Mouse (Mus musculus) myocyte (in vitro differentiated cells): ENCODE data around the gene Arl9. TPM values are rescaled to one million over a fixed set of nuclear protein-coding genes. Genes with fewer than 3 reads are reported as not detected.
A peak's percentile ranks its signal among the peaks of the same experiment; 100 is the strongest.

Experiments used
- H3K27me3 ChIP-seq: one replicate; pipeline ENCODE4 v1.6.1; 2011; ENCODE audit not compliant: control insufficient read depth, insufficient read depth, insufficient read length
- H3K36me3 ChIP-seq: one replicate; pipeline ENCODE4 v1.6.1; 2011; ENCODE audit not compliant: control insufficient read depth, insufficient read depth
- H3K4me2 ChIP-seq: one replicate; pipeline ENCODE4 v1.6.1; 2011; ENCODE audit warnings: low read depth, control low read depth
- H3K4me3 ChIP-seq: one replicate; pipeline ENCODE4 v1.5.1; 2011; ENCODE audit warnings: mild to moderate bottlenecking, control low read depth, moderate library complexity
- H3K79me2 ChIP-seq: one replicate; pipeline ENCODE4 v1.6.1; 2011; ENCODE audit not compliant: control insufficient read depth, insufficient read depth
- H3ac ChIP-seq: one replicate; pipeline ENCODE4 v1.6.1; 2011; ENCODE audit not compliant: control insufficient read depth, insufficient read length
- CEBPB ChIP-seq: IDR thresholded peaks from 2 replicates; pipeline ENCODE4 v1.6.1; 2011; ENCODE audit warnings: mild to moderate bottlenecking, moderate library complexity; ENCODE audit not compliant: poor library complexity, insufficient read depth, severe bottlenecking
- E2F4 ChIP-seq: IDR thresholded peaks from one replicate; pipeline ENCODE4 v1.6.1; 2011; ENCODE audit warnings: mild to moderate bottlenecking, control low read depth, moderate library complexity; ENCODE audit not compliant: insufficient read depth
- MAX ChIP-seq: IDR thresholded peaks from one replicate; pipeline ENCODE4 v1.6.1; 2011; ENCODE audit warnings: low read depth, mild to moderate bottlenecking, control low read depth
- MYOD1 ChIP-seq, 3 experiments: IDR thresholded peaks; one replicate each; pipeline ENCODE4 v1.6.1; 2011; ENCODE audit warnings: control low read depth in 2 of 3, low read depth in 2 of 3, mild to moderate bottlenecking in 2 of 3, moderate library complexity in 1 of 3; ENCODE audit not compliant: insufficient read length in 2 of 3, control insufficient read depth in 1 of 3
- MYOG ChIP-seq, 3 experiments: IDR thresholded peaks; one replicate each; pipeline ENCODE4 v1.6.1; 2011; ENCODE audit warnings: control low read depth in 2 of 3, low read depth in 2 of 3, mild to moderate bottlenecking in 2 of 3; ENCODE audit not compliant: insufficient read length in 2 of 3, control insufficient read depth in 1 of 3, insufficient read depth in 1 of 3
- POLR2A ChIP-seq: IDR thresholded peaks from one replicate; pipeline ENCODE4 v1.6.1; 2011; ENCODE audit warnings: low read depth, mild to moderate bottlenecking, control low read depth, moderate library complexity; ENCODE audit not compliant: insufficient read length
- POLR2AphosphoS2 ChIP-seq: IDR thresholded peaks from one replicate; pipeline ENCODE4 v1.6.1; 2011; ENCODE audit warnings: low read depth, control low read depth; ENCODE audit not compliant: insufficient read length
- REST ChIP-seq: IDR thresholded peaks from one replicate; pipeline ENCODE4 v1.6.1; 2011; ENCODE audit warnings: mild to moderate bottlenecking, control low read depth, moderate library complexity; ENCODE audit not compliant: insufficient read depth, insufficient read length
- SRF ChIP-seq: IDR thresholded peaks from one replicate; pipeline ENCODE4 v1.6.1; 2011; ENCODE audit warnings: low read depth; ENCODE audit not compliant: control insufficient read depth, insufficient read length
- TCF12 ChIP-seq: IDR thresholded peaks from one replicate; pipeline ENCODE4 v1.6.1; 2011; ENCODE audit warnings: mild to moderate bottlenecking, control low read depth; ENCODE audit not compliant: poor library complexity, insufficient read depth, severe bottlenecking
- TCF3 ChIP-seq: IDR thresholded peaks from one replicate; pipeline ENCODE4 v1.6.1; 2011; ENCODE audit warnings: low read depth, control low read depth; ENCODE audit not compliant: insufficient read length
- USF1 ChIP-seq: IDR thresholded peaks from one replicate; pipeline ENCODE4 v1.6.1; 2011; ENCODE audit warnings: low read depth, mild to moderate bottlenecking, control low read depth, moderate library complexity
- polyA plus RNA-seq: library from polyadenylated mRNA; unstranded; fragments of >200 nt; fragmentation: generic; extraction: Trizol; gene quantifications from one replicate; pipeline ENCODE4 v1.2.1, GENCODE M21; 2012; ENCODE audit warnings: missing spikeins

Arl9 gene
- not detected for polyA plus RNA-seq

DNA sequence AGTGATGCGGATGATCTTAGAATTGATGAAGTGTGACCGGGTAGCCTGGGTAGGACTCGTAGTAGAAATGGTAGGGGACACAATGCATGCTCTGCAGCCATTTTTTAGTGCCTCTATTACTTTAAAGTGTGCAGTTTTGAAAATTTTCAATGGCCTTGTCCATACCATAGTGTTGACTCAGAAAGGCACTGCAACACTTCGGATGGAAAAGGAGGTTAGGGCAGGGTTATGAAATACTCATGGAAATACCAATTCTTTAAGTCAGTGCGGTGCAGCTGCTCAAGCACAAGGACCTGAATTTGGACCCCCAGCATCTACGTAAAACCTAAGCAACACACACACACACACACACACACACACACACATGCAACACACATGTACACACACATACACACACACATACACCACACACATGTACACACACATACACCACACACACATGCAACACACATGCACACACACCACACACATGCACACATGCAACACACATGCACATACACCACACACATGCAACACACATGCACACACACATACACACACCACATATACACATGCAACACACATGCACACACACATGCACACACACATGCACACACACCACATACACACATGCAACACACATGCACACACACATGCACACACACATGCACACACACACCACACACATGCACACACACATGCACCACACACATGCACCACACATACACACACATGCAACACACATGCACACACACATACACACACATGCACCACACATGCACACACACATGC lies at the start of gene Arl9:
Arl9 (plus strand) TSS at position 5 of the 771 bp plus-strand sequence.
- no peak within 1 kb of the TSS for H3K4me3 ChIP-seq
- H3ac ChIP-seq = peak within 1 kb of the TSS; percentile 33
- TF ChIP-seq POLR2AphosphoS2 (peak; percentile 63), SRF (no peak)
- H3K27me3 ChIP-seq = no peaks in the 10 kb centered on the region
- no peak within 1 kb of the TSS for H3K4me2 ChIP-seq
- no peaks in the 10 kb centered on the region for H3K79me2 ChIP-seq
- peaks cover 12% of the 10 kb centered on the region for H3K36me3 ChIP-seq

DNA sequence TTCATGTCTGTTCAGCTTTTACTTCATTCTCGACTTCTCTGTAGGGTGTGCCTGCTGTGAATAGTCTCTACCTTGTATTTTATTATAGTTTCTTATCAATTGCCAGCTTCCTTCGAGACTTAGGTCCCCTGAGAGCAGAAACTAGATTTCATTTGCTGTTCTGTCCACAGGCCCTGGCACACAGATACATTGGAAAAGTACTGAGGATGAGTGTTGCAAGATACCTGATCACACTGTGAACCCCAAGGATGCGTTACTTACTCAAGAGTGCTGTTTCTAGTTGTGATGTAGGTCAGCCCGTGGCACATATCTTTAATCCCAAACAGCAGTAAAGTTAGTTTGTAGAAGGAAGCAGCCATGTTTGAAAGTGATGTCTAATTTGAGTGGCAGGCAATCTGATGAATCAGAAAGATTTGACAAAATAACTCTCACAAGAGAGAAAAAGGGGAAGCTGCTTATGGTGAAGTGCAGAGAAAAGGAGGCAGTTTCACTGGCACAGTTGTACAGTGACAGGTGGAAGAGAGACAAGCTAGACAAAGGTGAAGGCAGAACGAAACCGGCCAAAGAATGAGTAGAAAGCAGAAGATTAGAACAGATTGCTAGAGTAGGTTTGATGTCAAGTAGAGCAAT lies 49.5 kb upstream of the Arl9 start:
- no peak for TF ChIP-seq USF1
- no peak for TF ChIP-seq SRF
- no peak for TF ChIP-seq MYOD1 (IDR thresholded peaks at IDR 0.05; ENCODE audit: control insufficient read depth in 1 of 3, insufficient read length in 2 of 3, low read depth in 2 of 3)
- Histone ChIP-seq H3K4me2 (no peak overlapping the region), H3K36me3 (peaks cover 21% of the 10 kb centered on the region), H3K4me3 (no peak overlapping the region), H3ac (no peak overlapping the region), H3K27me3 (no peaks in the 10 kb centered on the region), H3K79me2 (peaks cover 52% of the 10 kb centered on the region)

GRCm38 (mm10) chr5:76955474-76955873 lies 48.4 kb upstream of the Arl9 start:
- no peaks in the 10 kb centered on the region for H3K27me3 ChIP-seq
- H3K79me2 ChIP-seq = peaks cover 41% of the 10 kb centered on the region
- H3ac ChIP-seq = no peak overlapping the region
- H3K36me3 ChIP-seq = peaks cover 22% of the 10 kb centered on the region
- H3K4me2 ChIP-seq = no peak overlapping the region
- H3K4me3 ChIP-seq = no peak overlapping the region
- no peak for TF ChIP-seq POLR2AphosphoS2

GRCm38 (mm10) chr5:76957954-76958353 lies 45.9 kb upstream of the Arl9 start:
- Histone ChIP-seq H3K79me2 (peaks cover 27% of the 10 kb centered on the region), H3ac (no peak overlapping the region), H3K4me2 (no peak overlapping the region), H3K4me3 (no peak overlapping the region), H3K27me3 (no peaks in the 10 kb centered on the region), H3K36me3 (peaks cover 26% of the 10 kb centered on the region)
- TF ChIP-seq MYOD1 (IDR thresholded peaks at IDR 0.05; ENCODE audit: control insufficient read depth in 1 of 3, insufficient read length in 2 of 3, low read depth in 2 of 3) (no peak), POLR2A (no peak), E2F4 (no peak), REST (no peak), USF1 (no peak), CEBPB (no peak), POLR2AphosphoS2 (no peak), MYOG (IDR thresholded peaks at IDR 0.05; ENCODE audit: control insufficient read depth in 1 of 3, insufficient read depth in 1 of 3, insufficient read length in 2 of 3, low read depth in 2 of 3) (no peak), MAX (no peak), TCF3 (no peak), TCF12 (no peak), SRF (no peak)

DNA sequence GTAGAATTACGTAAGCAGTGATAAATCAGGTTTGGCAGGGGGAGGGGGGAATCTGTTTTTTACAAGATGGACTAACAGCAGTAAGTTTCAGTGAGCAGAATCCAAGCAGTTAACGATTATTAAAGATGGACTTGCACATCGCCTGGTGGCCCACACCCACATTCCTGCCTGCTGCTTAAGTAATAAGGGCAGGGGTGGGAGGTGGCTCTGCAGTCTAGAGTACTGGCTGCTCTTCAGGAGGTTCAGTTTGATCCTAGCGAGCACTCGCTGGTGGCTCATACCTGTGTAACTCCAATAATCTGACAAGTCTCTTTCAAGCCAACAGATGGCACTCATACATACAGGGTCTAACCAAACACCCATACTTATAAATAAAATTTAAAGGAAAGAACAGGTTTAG lies 44.3 kb upstream of the Arl9 start:
- Histone ChIP-seq H3K36me3 (peaks cover 36% of the 10 kb centered on the region), H3K79me2 (peaks cover 11% of the 10 kb centered on the region), H3K27me3 (no peaks in the 10 kb centered on the region), H3K4me2 (no peak overlapping the region), H3K4me3 (no peak overlapping the region), H3ac (no peak overlapping the region)
- TF ChIP-seq SRF (no peak), MAX (no peak), USF1 (no peak), POLR2AphosphoS2 (no peak)

- Histone ChIP-seq H3K27me3 (no peaks in the 10 kb centered on the region), H3ac (no peak overlapping the region), H3K4me2 (peak overlapping the region; percentile 59), H3K4me3 (no peak overlapping the region), H3K36me3 (peaks cover 30% of the 10 kb centered on the region), H3K79me2 (no peaks in the 10 kb centered on the region)
- TF ChIP-seq POLR2AphosphoS2 (no peak), TCF12 (no peak), E2F4 (no peak), TCF3 (no peak), CEBPB (no peak), SRF (no peak), USF1 (no peak), MAX (no peak), REST (no peak), POLR2A (no peak), MYOD1 (IDR thresholded peaks at IDR 0.05; ENCODE audit: control insufficient read depth in 1 of 3, insufficient read length in 2 of 3, low read depth in 2 of 3) (no peak)
Measured at GRCm38 (mm10) chr5:76962545-76962944, 41.3 kb upstream of the Arl9 start.
